Mouse (Mus musculus) limb, embryonic 10.5 days (tissue): Measurements from ENCODE around the gene Bak1. TPM values are rescaled to one million over a fixed set of nuclear protein-coding genes. Genes with fewer than 3 reads are reported as not detected.
A peak's percentile ranks its signal among the peaks of the same experiment; 100 is the strongest.

ENCODE experiments used
- DNase-seq: peaks from one replicate; pipeline ENCODE4 v3.0.0-alpha.2; 2017; ENCODE audit warnings: low spot score
- H3K27ac ChIP-seq: fragments of 300-500 bp; sonication (generic); 2 replicates; pipeline ENCODE4 v1.5.1; 2016; ENCODE audit warnings: mild to moderate bottlenecking
- H3K27me3 ChIP-seq: fragments of 300-500 bp; sonication (generic); 2 replicates; pipeline ENCODE4 v1.6.1; 2016; ENCODE audit warnings: low read depth, mild to moderate bottlenecking; ENCODE audit not compliant: poor library complexity, severe bottlenecking
- H3K36me3 ChIP-seq: fragments of 300-500 bp; sonication (generic); 2 replicates; pipeline ENCODE4 v1.6.1; 2016; ENCODE audit warnings: mild to moderate bottlenecking, moderate library complexity
- H3K4me1 ChIP-seq: fragments of 300-500 bp; sonication (generic); 2 replicates; pipeline ENCODE4 v1.6.1; 2016
- H3K4me3 ChIP-seq: fragments of 300-500 bp; sonication (generic); 2 replicates; pipeline ENCODE4 v1.5.1; 2016; ENCODE audit warnings: mild to moderate bottlenecking, moderate library complexity
- H3K9me3 ChIP-seq: fragments of 300-500 bp; sonication (generic); replicated peaks from 2 replicates; pipeline ENCODE4 v1.6.1; 2016; ENCODE audit warnings: mild to moderate bottlenecking
- WGBS: fragments of 180-500 bp; shearing (Covaris S2); methylation state at CpG from one replicate; pipeline ENCODE4 v1.1.7; 2016; 5-methylcytosine and 5-hydroxymethylcytosine counted together
- polyA plus RNA-seq: library from polyadenylated mRNA; unstranded; fragments of >200 nt; fragmentation: Nextera tagmentation; extraction: Ambion mirVana; gene quantifications from 2 replicates; pipeline ENCODE4 v1.2.1, GENCODE M21; 2016

Bak1 gene
- polyA plus RNA-seq, 1 experiment from 2014 or later: 3.7 TPM

DNA sequence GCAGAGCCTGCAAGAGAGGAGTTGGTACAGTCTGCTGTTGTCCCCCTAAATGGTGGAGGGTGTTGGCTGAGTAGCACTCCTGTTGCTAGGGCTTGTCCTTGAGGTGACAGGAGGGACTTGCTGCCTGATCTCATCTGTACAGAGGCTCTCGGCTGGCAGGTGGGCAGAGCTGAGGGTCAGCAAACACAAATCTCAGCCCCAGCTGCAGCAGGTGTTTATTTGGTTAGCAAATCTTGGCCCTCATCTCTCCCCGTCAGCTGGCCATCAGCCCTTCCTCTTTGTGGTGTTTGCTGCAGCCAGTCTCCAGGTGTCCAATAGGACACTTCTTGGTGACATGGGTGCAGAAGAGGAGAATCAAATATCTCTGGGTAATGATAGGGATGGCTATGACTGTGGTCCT is 35.4 kb upstream of the Bak1 start:
- Histone ChIP-seq H3K9me3 (no peaks in the 10 kb centered on the region), H3K4me3 (no peak overlapping the region), H3K4me1 (peaks cover 28% of the 10 kb centered on the region), H3K27ac (peak overlapping the region; percentile 53), H3K27me3 (peaks cover 4% of the 10 kb centered on the region), H3K36me3 (no peaks in the 10 kb centered on the region)
- 69% methylated on average over 2 of the region's 2 CpGs for WGBS
- DNase-seq: no peak

DNA sequence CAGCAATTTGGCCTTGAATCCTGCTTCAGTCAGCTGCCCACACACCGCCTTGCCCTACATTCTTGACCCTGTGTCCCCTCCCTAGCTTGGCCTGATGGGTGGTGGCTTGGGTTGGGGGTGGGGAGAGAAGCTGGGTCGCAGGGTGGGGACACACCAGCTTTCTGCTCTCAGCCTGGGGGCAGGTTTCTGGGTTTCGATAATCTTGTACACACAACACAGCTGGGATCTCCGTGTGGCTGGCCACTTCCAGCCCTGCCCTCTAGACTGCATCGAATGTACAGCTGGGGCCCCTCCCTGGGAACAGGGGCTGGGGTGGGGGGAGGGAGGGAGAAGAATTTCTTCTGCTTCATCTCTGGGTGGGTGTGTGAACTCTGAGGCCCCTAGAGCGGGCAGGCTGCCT is 34.9 kb upstream of the Bak1 start:
- no peaks in the 10 kb centered on the region for H3K9me3 ChIP-seq
- no peaks in the 10 kb centered on the region for H3K36me3 ChIP-seq
- no peak for DNase-seq
- H3K27me3 ChIP-seq: peaks cover 9% of the 10 kb centered on the region
- peaks cover 31% of the 10 kb centered on the region for H3K4me1 ChIP-seq
- WGBS: 61% methylated on average over 6 of the region's 6 CpGs
- H3K4me3 ChIP-seq: no peak overlapping the region
- peak overlapping the region; percentile 53 for H3K27ac ChIP-seq

DNA sequence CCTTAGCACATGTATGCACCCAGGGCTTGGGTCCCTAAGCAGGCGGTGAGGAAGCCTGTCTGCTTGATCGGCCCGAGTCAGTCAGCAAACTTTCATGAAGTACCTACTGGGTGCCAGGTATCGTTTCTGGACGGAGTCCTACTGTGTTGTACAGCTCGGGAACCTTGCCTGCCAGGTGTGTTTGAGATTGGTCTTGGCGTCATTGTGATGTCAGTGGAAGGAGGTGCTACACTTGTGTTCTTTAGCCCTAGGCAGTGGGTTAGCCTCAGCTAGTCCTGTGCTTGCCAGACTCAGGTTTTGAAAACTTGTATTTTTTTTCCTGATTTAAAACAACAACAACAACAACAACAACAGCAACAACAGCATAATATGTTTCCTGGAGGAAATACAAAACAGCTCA is 33.9 kb upstream of the Bak1 start:
- Histone ChIP-seq H3K4me1 (peaks cover 41% of the 10 kb centered on the region), H3K36me3 (no peaks in the 10 kb centered on the region), H3K27me3 (peaks cover 20% of the 10 kb centered on the region), H3K9me3 (no peaks in the 10 kb centered on the region), H3K4me3 (no peak overlapping the region), H3K27ac (no peak overlapping the region)
- DNase-seq: no peak
- WGBS: 91% methylated on average over 7 of the region's 7 CpGs

DNA sequence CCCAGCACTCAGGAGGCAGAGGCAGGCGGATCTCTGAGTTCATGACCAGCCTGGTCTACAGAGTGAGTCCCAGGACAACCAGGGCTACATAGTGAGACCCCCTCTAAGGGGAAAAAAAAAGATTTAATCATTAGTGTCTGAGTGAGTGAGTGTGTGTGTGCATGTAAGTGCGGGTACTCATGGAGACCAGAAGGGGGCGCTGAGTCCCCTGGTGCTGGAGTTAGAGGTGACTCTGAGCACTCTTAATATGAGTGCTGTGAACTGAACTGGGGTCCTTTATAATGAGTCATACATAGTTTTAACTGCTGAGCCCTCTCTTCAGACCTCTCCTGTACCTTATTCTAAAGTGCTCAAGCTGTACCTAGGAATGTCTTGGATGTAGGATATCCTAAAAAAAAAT is 32.9 kb upstream of the Bak1 start:
- WGBS: 90% methylated on average over 3 of the region's 3 CpGs
- Histone ChIP-seq H3K27me3 (peaks cover 24% of the 10 kb centered on the region), H3K9me3 (no peaks in the 10 kb centered on the region), H3K36me3 (no peaks in the 10 kb centered on the region), H3K4me1 (peaks cover 51% of the 10 kb centered on the region), H3K4me3 (no peak overlapping the region), H3K27ac (no peak overlapping the region)
- DNase-seq: no peak

DNA sequence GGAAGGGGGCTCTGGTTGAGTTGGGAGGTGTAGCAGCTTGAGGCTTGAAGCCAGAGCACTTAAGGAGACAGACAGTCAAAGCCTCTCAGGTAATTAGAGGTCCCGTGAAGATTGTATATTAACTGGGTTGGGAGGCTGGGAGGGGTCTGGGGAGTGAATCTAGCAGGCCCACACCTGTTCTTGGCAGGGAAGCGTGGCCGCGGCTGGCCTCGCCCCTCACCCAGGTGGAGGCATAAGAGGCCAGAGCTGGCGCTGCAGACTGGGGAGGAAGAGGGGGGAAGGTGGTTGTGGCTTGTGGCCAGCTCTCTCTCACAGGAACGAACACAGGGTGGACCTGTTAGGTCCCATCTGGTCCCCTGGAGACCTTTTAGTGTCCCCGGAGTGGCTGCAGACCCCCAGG is 31.9 kb upstream of the Bak1 start:
- Histone ChIP-seq H3K27ac (no peak overlapping the region), H3K4me1 (peaks cover 60% of the 10 kb centered on the region), H3K9me3 (no peaks in the 10 kb centered on the region), H3K36me3 (no peaks in the 10 kb centered on the region), H3K4me3 (no peak overlapping the region; the same call in 1 of the 2 replicates), H3K27me3 (peaks cover 24% of the 10 kb centered on the region)
- WGBS: 70% methylated on average over 8 of the region's 8 CpGs
- DNase-seq: no peak

DNA sequence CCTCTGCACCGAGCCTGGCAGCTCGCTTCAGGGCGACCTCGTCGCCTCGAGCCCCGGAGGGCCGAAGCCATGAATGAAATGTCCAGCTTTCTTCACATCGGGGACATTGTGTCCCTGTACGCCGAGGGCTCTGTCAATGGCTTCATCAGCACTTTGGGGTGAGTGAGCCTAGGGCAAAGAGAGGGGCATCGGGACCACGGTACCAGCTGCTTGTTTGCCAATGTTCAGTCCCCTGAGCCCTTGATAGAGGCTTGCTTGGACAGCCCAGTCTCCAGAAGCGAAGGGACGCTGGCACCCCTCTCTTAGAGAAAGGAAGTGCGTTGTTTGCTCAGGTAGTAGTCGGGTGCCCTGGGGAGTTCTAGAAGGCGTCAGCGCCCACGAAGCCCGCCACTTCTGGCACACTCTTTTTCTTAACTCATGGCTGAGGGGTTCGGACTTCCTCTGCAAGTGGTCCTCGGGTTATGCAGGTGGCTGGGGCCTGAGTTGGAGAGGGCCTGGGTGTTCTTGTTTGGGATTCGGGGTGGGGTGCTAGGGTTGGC is 28.8 kb upstream of the Bak1 start:
- Histone ChIP-seq H3K9me3 (no peaks in the 10 kb centered on the region), H3K36me3 (no peaks in the 10 kb centered on the region), H3K4me1 (peaks cover 45% of the 10 kb centered on the region), H3K27me3 (peaks cover 24% of the 10 kb centered on the region), H3K4me3 (peak overlapping the region; percentile 67), H3K27ac (peak overlapping the region; percentile 88)
- WGBS: under 1% methylated on average over 24 of the region's 24 CpGs
- DNase-seq: no peak

DNA sequence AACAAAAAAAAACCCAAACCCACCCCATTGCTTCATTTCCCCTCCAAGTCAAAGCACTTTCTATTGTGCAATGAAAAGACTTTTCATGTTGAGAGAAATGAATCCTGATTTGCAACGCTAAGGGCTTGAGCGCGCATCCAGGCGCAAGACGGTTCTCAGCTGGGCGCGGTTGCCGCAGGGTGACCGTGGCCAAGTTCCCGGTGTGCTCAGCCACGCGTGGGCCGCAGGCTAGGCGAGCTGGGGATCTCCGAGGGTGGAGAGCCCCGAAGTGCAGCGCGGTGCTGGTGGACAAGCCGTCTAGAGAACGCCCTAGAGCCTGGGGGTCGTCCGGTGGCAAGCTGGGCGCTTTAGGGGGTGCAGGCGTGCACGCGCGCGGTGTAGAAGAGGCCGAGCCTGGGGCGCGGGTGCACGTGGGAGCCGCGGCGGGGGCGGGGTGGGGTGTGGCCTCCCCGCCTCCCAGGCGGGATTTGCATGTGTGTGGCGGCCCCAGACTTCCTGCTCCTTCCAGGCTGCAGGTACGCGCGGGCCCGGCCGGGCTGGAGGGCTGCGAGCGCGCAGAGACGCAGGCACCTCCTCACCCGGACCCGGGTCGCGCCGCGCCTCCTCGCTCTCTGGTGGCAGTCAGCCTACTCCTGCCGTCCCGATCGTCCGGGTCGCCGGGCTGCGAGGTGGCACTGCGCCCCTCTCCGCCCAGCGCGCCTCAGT is 28.2 kb upstream of the Bak1 start, which contains the start of gene Itpr3:
Itpr3 (plus strand) TSS at position 493 of the 705 bp plus-strand sequence.
- peak within 1 kb of the TSS; percentile 67 for H3K4me3 ChIP-seq
- no peaks in the 10 kb centered on the region for H3K9me3 ChIP-seq
- WGBS: under 1% methylated on average over 64 of the region's 66 CpGs
- H3K4me1 ChIP-seq: peaks cover 48% of the 10 kb centered on the region
- H3K36me3 ChIP-seq: no peaks in the 10 kb centered on the region
- peak within 1 kb of the TSS; percentile 88 for H3K27ac ChIP-seq
- peak; percentile 85 for DNase-seq
- peaks cover 24% of the 10 kb centered on the region for H3K27me3 ChIP-seq

DNA sequence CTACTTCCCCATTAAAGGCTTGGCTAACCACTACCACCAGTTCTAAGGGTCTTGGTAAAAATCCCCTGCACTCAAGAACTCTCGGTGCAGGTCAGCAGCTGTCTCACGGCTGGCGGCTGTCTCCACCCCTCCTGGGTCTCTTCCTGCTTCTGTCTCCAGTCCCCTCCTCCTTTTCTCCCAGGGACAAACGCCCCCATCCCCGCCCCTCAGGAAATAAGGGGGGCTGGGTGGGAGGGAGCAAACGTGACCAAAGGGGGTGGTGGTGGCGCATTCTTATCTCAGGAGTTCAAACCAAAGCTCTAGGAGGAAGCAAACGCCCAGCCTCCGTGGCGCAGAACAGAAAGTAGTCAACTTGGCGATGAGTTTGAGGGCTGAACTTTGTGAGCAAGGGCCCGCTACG is 27.4 kb upstream of the Bak1 start:
- WGBS: under 1% methylated on average over 13 of the region's 13 CpGs
- Histone ChIP-seq H3K27ac (peak overlapping the region; percentile 88), H3K27me3 (peaks cover 24% of the 10 kb centered on the region), H3K36me3 (no peaks in the 10 kb centered on the region), H3K9me3 (no peaks in the 10 kb centered on the region), H3K4me3 (peak overlapping the region; percentile 67), H3K4me1 (peaks cover 56% of the 10 kb centered on the region)
- peak; percentile 83 for DNase-seq

DNA sequence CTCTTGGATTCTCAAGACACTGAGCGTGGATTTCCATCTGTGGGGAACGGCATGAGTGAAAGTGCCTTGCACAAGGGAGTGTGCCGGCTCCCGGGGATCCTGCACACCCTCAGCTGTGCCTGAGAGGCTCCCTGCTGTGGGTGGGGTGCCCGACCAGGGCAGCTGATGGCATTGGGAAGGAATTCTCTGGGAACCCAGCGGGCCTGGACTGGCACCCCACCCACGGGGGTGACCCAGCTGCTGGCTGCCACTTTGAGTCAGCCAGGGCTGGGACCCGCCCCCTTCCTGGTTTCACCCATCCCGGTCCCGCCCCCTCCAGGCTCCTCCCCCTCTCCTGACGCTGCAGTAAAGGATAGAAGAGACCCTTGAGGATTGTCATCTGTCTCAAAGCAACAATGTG is 22.7 kb upstream of the Bak1 start:
- Histone ChIP-seq H3K4me1 (peaks cover 39% of the 10 kb centered on the region), H3K4me3 (no peak overlapping the region), H3K27ac (peak overlapping the region; percentile 42; the same call in 1 of the 2 replicates), H3K9me3 (no peaks in the 10 kb centered on the region), H3K36me3 (no peaks in the 10 kb centered on the region), H3K27me3 (no peaks in the 10 kb centered on the region)
- 35% methylated on average over 11 of the region's 11 CpGs for WGBS
- DNase-seq: no peak

DNA sequence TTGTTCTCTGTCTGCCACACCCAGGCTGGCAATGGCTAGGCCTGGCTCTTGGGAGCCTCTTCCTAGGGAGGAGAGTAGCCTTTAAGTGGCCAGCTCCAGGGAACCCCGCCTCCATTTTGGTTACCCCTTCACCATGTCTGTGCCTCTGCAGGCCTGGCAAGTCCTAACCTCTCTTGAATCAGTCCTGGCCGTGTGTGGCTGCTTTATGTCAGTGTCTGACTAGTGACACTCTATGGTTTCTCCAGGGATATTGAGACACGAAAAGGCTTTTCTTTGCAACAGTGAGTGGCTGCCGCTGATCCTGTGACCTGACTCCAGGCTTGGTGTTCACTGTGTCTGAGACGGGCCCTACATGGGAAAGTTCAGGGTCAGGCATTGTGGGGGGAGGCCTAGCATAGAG is 22.0 kb upstream of the Bak1 start:
- peaks cover 32% of the 10 kb centered on the region for H3K4me1 ChIP-seq
- H3K27ac ChIP-seq: peak overlapping the region; percentile 38; the same call in 1 of the 2 replicates
- no peaks in the 10 kb centered on the region for H3K27me3 ChIP-seq
- no peak for DNase-seq
- no peaks in the 10 kb centered on the region for H3K9me3 ChIP-seq
- H3K4me3 ChIP-seq: no peak overlapping the region
- WGBS: 68% methylated on average over 5 of the region's 5 CpGs
- no peaks in the 10 kb centered on the region for H3K36me3 ChIP-seq

DNA sequence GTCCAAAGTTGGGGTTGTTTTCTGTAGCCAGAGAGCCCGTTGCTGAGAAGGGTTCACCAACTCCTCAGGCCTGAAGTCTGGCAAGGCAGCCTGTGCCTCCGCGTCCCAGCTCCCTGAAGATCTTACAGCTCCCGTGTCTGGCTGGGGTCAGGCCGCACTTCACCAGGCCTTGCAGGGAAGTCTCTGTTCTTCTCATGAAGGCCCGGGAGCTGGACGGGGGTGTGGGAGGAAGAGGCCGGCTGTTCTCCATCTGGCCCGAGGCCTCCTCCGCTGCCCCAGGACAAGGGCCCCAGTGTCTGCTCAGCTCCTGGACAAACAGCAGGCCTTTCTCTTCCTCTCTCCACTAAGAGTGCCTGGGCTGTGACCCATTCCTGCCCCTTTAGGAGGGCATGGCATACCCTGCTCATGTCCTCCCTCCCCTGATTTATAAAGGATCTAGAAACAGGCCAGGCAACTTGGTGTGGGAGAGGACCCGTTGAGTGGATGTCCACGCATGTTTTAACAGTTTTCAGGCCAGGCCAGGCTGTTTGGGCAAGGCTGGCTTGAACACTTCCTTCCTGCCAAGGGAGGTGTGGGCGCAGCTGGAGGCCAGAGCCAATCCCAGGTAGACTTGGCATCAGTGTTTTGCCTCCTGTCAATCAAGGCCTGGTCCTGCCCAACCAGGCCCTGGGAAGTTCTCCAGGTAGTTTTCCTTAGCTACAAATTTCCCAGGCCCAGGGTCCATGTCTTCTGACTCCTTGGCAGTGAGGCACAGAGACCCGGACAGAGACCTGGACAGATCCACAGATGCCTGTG is 19.8 kb upstream of the Bak1 start:
- DNase-seq: peak; percentile 54
- H3K9me3 ChIP-seq: no peaks in the 10 kb centered on the region
- no peak overlapping the region for H3K4me3 ChIP-seq
- H3K27me3 ChIP-seq: no peaks in the 10 kb centered on the region
- H3K36me3 ChIP-seq: no peaks in the 10 kb centered on the region
- WGBS: 67% methylated on average over 14 of the region's 14 CpGs
- H3K4me1 ChIP-seq: peaks cover 36% of the 10 kb centered on the region
- peak overlapping the region; percentile 77 for H3K27ac ChIP-seq

DNA sequence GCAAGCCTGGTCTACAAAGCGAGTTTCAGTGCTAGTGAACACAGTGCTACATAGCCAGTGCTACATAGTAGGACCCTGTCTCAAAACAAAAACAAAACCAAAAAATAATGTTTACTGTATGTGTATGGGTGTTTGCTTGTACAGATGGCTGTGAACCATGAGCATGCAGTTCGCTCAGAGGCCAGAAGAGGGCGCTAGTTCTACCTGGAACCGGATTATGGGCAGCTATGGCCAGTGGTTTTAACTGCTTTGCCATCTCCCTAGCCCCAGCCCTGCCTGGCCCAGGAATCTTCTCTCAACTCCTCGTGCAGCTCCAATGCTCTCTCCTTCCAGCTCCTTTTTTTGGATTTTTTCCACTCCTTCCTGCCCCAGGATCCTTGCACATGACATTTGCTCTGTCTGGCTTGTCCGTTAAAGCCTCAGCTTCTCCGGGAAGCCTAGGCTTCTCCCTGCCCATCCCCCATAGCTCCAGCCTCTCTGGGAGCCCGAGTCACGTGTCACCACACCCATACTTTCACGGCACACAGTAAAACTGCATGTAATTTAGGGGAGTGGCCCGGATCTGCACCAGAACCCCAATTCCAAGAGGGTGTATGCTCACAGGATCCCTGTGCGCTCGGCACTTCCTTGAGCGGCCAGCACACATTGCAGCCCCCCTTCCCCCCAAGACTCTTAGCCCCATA is 19.1 kb upstream of the Bak1 start:
- H3K27ac ChIP-seq: peak overlapping the region; percentile 77
- DNase-seq: no peak
- no peaks in the 10 kb centered on the region for H3K9me3 ChIP-seq
- peaks cover 42% of the 10 kb centered on the region for H3K4me1 ChIP-seq
- H3K36me3 ChIP-seq: no peaks in the 10 kb centered on the region
- no peaks in the 10 kb centered on the region for H3K27me3 ChIP-seq
- H3K4me3 ChIP-seq: no peak overlapping the region
- WGBS: 79% methylated on average over 14 of the region's 14 CpGs
